Mouse (Mus musculus) gonadal fat pad, adult 2 months (tissue): ENCODE measurements around the gene Cyp4f40. TPM values are rescaled to one million over a fixed set of nuclear protein-coding genes. Genes with fewer than 3 reads are reported as not detected.
A peak's percentile ranks its signal among the peaks of the same experiment; 100 is the strongest.
"Not testable (repeated sequence)": the region's sequence is repeated elsewhere in the genome, so short reads cannot be mapped to it uniquely, and the experiment has no call there.

ENCODE experiments used
- DNase-seq: peaks from one replicate; pipeline ENCODE4 v3.0.0-alpha.2; 2012; ENCODE audit warnings: low read depth
- polyA plus RNA-seq: library from polyadenylated mRNA; depleted of rRNA; stranded (reverse); fragments of >200 nt; gene quantifications from 2 replicates; pipeline ENCODE4 v1.2.3, GENCODE M21; 2012; rRNA removed

Gene Cyp4f40
- 1.5 and 2.7 TPM in 2 replicates for polyA plus RNA-seq

GRCm38 (mm10) chr17:32658712-32659111, at the start of gene Cyp4f40:
Gene Cyp4f40 (plus strand): TSS chr17:32658900.
- DNase-seq: no peak

- not testable (repeated sequence) for DNase-seq
These were observed 48.5 kb upstream of the Cyp4f40 start for GRCm38 (mm10) chr17:32610231-32610630.

GRCm38 (mm10) chr17:32610896-32611295, 47.8 kb upstream of the Cyp4f40 start:
- no peak for DNase-seq

GRCm38 (mm10) chr17:32612417-32612816, 46.3 kb upstream of the Cyp4f40 start:
- no peak for DNase-seq

GRCm38 (mm10) chr17:32617252-32617651, 41.4 kb upstream of the Cyp4f40 start:
- no peak for DNase-seq

GRCm38 (mm10) chr17:32621018-32621417, 37.7 kb upstream of the Cyp4f40 start, which contains the start of gene Cyp4f37:
Gene Cyp4f37 (plus strand): TSS chr17:32621309.
- DNase-seq: not testable (repeated sequence)

GRCm38 (mm10) chr17:32629726-32630125, 29.0 kb upstream of the Cyp4f40 start:
- DNase-seq: not testable (repeated sequence)

- DNase-seq: no peak
These were observed 26.8 kb upstream of the Cyp4f40 start for GRCm38 (mm10) chr17:32631936-32632335.

- not testable (repeated sequence) for DNase-seq
These were observed 24.3 kb upstream of the Cyp4f40 start for GRCm38 (mm10) chr17:32634242-32634971.

- DNase-seq: peak; percentile 9
These were observed 23.8 kb upstream of the Cyp4f40 start for GRCm38 (mm10) chr17:32634972-32635314.

GRCm38 (mm10) chr17:32636341-32636740, 22.4 kb upstream of the Cyp4f40 start:
- DNase-seq: no peak

- no peak for DNase-seq
These were observed 21.5 kb upstream of the Cyp4f40 start for GRCm38 (mm10) chr17:32637151-32637550.

GRCm38 (mm10) chr17:32646631-32647030, 12.1 kb upstream of the Cyp4f40 start:
- no peak for DNase-seq

GRCm38 (mm10) chr17:32653860-32654259, 4.8 kb upstream of the Cyp4f40 start:
- DNase-seq: no peak

- no peak for DNase-seq
These were observed 1.7 kb upstream of the Cyp4f40 start for GRCm38 (mm10) chr17:32657041-32657440.

- DNase-seq: no peak
These were observed 454 bp upstream of the Cyp4f40 start for GRCm38 (mm10) chr17:32658246-32658645.

GRCm38 (mm10) chr17:32673976-32674375, 15.3 kb downstream of the Cyp4f40 start:
- no peak for DNase-seq

GRCm38 (mm10) chr17:32676040-32676635, 17.4 kb downstream of the Cyp4f40 start:
- no peak for DNase-seq

- no peak for DNase-seq
These were observed 21.7 kb downstream of the Cyp4f40 start for GRCm38 (mm10) chr17:32680404-32680803.

GRCm38 (mm10) chr17:32685048-32685750, 26.5 kb downstream of the Cyp4f40 start, which contains the start of gene Cyp4f15:
Gene Cyp4f15 (plus strand): TSS chr17:32685627.
- no peak for DNase-seq

GRCm38 (mm10) chr17:32686722-32687121, 28.0 kb downstream of the Cyp4f40 start:
- no peak for DNase-seq

- DNase-seq: no peak
These were observed 32.3 kb downstream of the Cyp4f40 start for GRCm38 (mm10) chr17:32690959-32691358.

GRCm38 (mm10) chr17:32702826-32703225, 44.1 kb downstream of the Cyp4f40 start:
- no peak for DNase-seq
